Mouse (Mus musculus): ENCODE data around the gene Gm12248.
A peak's percentile ranks its signal among the peaks of the same experiment; 100 is the strongest.
"Not testable (repeated sequence)": the region's sequence is repeated elsewhere in the genome, so short reads cannot be mapped to it uniquely, and the experiment has no call there.

The Gm12248 gene

GRCm38 (mm10) chr11:58101194-58101720, 8.3 kb upstream of the Gm12248 start:
- no peak for DNase-seq

DNA sequence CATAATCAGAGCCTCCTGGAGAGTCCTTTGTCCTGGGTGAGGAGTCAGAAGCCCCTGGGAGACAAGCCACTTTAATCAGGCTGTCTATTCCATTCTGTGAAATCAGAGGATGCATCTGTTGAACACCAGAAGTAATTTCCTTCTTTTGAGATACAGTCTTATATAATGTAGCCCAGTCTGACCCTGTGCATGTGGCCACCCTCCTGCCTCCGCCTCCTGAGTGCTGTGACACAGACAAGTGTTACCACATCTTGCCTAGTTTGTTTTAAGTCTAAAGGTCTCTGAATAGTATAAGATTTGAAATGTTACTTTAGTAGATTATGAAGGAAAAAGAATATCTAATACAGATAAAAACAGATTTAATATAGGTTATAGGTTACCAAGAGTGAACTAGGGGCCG, 7.1 kb upstream of the Gm12248 start:
- DNase-seq: no peak

DNA sequence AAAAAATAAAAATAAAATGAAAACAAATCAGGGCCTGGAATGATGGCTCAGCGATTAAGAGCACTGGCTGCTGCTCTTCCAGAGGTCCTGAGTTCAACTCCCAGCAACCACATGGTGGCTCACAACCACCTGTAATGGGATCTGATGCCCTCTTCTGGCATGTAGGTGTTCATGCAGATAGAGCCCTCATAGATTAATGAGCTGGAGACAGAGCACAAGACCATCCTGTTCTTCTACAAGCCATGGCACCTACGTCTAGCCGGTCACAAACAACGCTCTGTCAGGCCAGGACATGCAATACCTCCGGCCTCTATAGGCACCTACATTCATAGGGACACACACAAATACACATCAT, 5.4 kb upstream of the Gm12248 start:
- not testable (repeated sequence) for DNase-seq

DNA sequence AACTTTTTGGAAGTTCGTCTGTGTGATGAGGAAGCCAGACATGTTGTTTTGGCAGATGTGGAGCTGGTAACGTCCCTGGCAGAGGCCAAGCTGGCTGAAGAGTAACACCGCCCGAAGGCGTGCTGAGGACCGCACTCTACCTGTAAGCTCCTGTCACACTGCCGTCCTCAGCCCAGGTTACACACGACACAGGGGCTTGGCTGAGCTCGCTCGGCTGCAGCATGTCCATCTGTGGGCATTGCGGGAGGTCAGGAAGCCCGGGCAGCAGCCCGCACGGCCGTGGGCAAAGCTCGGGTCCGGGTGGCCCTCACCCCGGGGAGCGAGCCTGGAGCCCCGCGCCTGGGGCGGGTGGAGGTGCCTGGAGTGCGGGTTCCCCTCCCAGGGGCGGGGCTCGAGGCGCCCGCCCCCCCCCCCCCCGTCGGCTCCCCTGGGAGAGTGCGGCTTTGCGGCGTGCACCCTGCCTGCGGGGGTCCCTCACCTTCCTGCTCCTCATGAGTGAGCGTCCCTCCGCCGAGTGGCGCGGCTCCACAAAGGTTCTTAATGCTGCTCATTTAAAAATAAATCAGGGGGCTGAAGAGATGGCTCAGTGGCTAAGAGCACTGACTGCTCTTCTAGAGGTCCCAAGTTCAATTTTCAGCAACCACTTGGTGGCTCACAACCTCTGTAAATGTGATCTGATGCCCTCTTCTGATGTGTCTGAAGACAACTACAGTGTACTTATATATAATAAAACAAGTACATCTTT, 4.9 kb upstream of the Gm12248 start:
- DNase-seq: peak; percentile 75 to 76

DNA sequence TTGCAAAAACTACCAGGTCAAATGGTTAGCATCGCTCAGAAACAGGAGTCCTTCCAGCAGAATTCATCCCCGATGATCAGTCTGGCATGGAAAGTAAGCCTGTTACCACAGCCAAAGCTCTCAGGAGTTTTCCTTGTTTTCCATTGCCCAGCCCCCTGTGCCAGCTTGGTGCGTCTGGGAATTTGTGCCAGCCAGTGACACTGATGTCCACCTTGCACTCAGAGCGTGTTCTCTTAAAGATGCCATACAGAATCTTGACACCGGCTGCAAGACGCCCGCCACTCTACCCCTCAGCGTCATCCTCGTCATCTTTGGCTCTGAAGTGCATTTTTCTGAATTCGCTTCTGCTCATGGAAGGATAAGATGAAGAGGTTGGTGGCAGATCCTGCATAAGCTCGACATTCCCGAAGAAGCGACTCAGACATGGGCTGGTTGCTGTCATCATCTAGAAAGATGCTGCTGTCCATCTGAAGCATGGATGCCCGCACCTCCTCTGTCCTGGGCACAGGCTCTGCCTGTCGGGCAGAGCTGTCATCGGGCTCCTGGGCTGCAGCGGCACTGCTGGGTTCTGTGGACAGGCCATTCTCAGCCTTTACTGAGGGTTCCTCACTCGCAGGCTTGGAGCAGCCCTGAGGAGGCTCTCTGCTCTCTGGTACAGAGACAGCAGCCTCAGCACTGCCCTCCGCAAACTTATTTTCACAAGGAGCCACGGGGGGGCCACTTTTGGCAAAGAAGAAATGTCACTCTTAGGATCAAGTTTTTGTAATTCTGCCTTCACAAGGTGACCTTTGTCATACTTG, 4.1 kb upstream of the Gm12248 start:
- peak; percentile 68 to 71 for DNase-seq

DNA sequence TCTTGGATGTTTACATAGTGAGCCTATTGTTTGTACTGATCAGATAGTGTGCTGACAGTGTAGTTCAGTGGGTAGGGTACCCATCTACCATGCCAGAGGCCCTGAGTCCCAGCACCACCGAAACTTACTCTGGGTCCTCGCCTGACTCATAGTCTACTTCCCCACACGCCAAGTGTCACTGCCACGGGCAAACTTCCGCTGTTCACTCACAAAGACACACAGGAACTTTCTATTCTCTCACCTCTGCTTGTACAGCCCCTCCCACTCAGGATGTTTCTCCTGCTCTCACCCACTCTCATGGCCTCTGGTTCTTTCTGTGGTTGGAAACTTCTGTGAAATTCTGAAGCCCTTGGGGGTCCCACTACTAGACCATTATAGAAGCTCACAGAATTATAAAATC, 3.2 kb upstream of the Gm12248 start:
- no peak for DNase-seq

DNA sequence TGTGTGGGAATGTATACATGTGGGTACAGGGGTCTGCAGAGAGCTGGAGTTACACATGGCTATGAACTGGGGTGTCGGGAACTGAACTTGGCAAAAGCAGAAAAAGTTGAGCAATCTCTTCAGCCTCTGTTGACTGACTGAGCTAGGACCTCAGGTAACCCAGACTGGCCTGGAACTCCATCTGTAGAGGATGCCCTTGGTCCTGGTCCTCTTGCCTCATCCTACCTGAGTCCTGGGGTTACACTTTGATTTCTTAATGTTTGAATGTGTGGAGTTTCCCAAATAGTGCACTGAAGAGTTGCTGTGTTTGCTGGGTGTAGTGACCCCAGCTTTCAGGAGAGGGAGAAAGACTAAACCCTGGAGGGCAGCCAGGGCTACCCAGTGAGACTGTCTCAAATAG, 2.6 kb upstream of the Gm12248 start:
- DNase-seq: no peak

DNA sequence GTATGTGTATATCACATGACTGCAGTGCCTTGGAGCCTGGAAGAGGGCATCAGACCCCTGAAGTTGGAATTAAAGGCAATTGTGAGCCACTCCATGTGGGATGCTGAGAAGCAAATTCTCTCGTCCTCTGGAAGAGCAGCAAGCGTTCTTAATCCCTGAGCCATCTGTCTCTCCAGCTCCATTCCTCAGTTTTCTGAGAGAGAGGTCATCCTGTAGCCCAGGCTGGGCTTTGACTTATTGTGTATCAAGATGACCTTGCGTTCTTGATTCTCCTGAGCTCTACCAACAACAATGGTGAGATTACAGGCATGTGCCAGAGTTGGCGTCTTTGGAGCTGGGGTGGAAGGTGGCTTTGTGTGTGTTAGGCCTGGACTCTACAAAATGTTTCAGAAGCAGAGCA, 1.8 kb upstream of the Gm12248 start:
- peak in 1 of 2 experiments; percentile 12 for DNase-seq

- no peak for DNase-seq
These were observed 393 bp downstream of the Gm12248 start for GRCm38 (mm10) chr11:58092541-58092940.

GRCm38 (mm10) chr11:58081716-58082115, 11.2 kb downstream of the Gm12248 start:
- DNase-seq: peak in 1 of 2 experiments; percentile 64

DNA sequence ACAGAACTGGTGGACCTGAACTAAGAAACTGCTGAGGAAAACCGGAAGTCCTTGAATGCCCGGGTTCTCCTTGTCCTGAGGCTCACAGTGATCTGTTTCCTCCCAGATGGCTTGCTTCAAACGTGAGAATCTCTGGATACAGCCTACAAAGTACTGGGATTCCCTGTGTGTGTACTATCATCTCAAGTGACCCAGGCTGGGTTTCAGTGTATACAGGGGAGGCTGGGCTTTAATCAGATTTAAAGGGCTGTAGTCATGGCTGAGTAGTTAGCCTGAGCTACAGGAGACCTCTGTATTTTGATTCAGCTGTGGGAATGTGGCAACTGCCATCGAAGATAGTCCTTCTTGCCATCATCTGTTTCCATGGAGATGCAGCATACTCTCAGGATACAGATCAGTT, 15.7 kb downstream of the Gm12248 start:
- no peak for DNase-seq

DNA sequence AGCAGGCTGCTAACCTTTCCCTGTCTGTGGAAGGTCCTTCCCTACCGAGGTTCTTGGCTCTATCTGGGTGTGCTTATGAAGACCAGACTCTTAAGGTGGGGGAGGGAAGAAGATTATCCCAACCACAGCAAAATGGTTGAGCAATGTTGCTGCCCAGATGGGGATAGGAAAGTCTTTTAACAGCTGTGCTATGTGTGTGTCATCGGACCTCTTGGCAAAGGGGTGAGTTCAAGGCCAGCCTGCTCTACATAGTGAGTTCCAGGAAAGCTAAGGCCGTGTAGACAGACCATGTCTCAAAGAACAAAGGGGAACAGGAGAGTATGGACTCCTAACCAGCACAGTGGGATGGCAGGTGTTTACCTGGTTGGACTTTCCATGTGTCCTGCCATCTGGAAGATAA, 20.0 kb downstream of the Gm12248 start:
- DNase-seq: no peak

DNA sequence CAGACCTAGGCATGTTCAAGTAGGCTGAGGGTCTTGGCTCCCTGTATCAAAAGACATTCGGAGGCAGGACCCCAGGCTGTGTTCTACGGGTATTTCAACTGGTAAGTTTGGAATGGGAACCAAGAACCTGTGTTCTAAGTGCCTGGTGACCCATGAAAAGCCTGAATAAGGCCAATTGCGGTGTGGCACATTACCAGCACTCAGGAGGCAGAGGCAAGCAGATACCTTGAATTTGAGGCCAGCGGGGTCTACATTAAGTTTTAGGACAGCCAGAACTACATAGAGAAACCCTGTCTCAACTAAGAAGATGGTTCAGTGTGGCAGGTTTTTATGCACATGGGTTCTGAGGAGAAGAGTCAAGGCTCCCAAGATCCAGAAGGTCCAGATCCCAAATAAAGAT, 27.9 kb downstream of the Gm12248 start:
- no peak for DNase-seq

- no peak for DNase-seq
These were observed 30.3 kb downstream of the Gm12248 start for GRCm38 (mm10) chr11:58062586-58062985.

GRCm38 (mm10) chr11:58061218-58061617, 31.7 kb downstream of the Gm12248 start:
- DNase-seq: peak; percentile 73 to 85

GRCm38 (mm10) chr11:58059752-58060151, 33.2 kb downstream of the Gm12248 start:
- DNase-seq: not testable (repeated sequence)

GRCm38 (mm10) chr11:58057455-58057854, 35.5 kb downstream of the Gm12248 start:
- peak; percentile 51 to 75 for DNase-seq

GRCm38 (mm10) chr11:58046438-58046837, 46.5 kb downstream of the Gm12248 start:
- DNase-seq: peak in 1 of 2 experiments; percentile 46

- no peak for DNase-seq
These were observed 50.0 kb downstream of the Gm12248 start for GRCm38 (mm10) chr11:58042861-58043431.

GRCm38 (mm10) chr11:58039027-58039426, 53.9 kb downstream of the Gm12248 start:
- DNase-seq: peak in 1 of 2 experiments; percentile 45

DNA sequence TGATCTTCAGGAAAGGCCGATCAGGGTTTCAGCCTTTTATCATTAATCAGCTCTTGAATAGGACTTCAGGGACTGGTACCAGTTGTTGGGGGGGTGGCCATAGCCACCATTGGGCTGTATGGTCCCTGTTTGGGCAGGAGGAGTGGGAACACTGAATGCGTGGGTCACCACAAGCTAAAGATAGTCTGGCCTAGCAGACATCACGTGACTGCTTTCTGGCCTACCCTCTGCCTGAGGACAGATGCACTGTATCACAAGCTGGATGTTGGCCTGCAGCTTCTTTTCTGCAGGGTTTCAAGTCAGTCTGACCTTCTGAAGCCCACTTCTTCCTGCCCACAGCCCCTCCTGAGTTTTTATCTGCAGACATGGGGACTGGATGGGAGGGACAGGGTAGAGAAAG, 59.3 kb downstream of the Gm12248 start:
- DNase-seq: no peak

DNA sequence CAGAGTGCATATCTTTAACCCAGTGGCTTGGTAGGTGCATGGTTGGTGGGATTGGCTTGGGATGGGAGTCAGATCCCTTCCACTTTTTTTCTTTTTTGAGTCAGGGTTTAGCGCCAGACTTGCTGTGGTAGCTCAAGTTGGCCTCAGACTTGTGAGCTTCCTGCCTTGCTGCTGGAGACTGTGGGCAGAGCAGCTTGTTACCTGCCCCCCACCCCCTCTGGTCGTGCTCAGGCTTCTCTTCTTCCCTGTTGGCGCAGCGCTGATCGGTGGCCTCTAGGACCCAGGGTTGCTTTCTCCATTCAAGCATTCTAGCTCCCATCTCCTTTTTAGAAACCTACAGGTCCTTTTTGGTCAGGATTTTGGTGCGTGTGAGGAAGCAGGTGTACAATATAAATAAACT, 61.8 kb downstream of the Gm12248 start:
- no peak for DNase-seq

GRCm38 (mm10) chr11:58029869-58030268, 63.1 kb downstream of the Gm12248 start:
- no peak for DNase-seq

DNA sequence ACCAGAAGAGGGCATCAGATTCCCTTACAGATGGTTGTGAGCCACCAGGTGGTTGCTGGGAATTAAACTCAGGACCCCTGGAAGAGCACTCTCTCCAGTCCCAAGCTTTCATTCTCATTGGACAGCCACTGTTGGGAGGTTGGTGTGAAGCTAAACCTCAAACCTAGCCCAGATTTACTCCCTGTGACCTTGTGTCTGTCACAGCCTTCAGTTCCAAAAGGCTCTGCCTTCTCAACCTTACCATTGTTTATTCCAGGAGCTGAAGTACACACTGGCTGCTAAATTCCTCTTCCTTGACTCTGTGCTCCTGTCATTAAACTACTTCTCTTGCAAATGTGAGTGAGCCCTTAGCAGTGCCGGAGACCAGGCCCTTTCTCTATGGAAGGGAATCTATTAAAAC, 64.0 kb downstream of the Gm12248 start:
- no peak for DNase-seq

Measured in cerebellum, postnatal 25 days (tissue).